Mouse (Mus musculus): Measurements from ENCODE around the gene Sun1. TPM values are rescaled to one million over a fixed set of nuclear protein-coding genes. Genes with fewer than 3 reads are reported as not detected.

The Sun1 gene
- polyA plus RNA-seq, 2 experiments from 2014 or later = 36.2 to 64.2 TPM

- no peak for ATAC-seq
These were observed 7.7 kb downstream of the Sun1 start for GRCm38 (mm10) chr5:139208183-139208582.

GRCm38 (mm10) chr5:139208871-139209684, 8.6 kb downstream of the Sun1 start:
- no peak for ATAC-seq

- ATAC-seq = no peak
These were observed 9.2 kb downstream of the Sun1 start for GRCm38 (mm10) chr5:139209685-139210026.

GRCm38 (mm10) chr5:139211737-139212385, 11.4 kb downstream of the Sun1 start:
- ATAC-seq = no peak

- no peak for ATAC-seq
These were observed 13.9 kb downstream of the Sun1 start for GRCm38 (mm10) chr5:139214298-139214697.

- no peak for ATAC-seq
These were observed 14.7 kb downstream of the Sun1 start for GRCm38 (mm10) chr5:139215184-139215583.

GRCm38 (mm10) chr5:139216121-139216520, 15.7 kb downstream of the Sun1 start:
- no peak for ATAC-seq

GRCm38 (mm10) chr5:139216774-139217173, 16.3 kb downstream of the Sun1 start:
- no peak for ATAC-seq

- ATAC-seq = no peak
These were observed 19.6 kb downstream of the Sun1 start for GRCm38 (mm10) chr5:139220006-139220515.

GRCm38 (mm10) chr5:139220610-139221009, 20.2 kb downstream of the Sun1 start:
- ATAC-seq = no peak

GRCm38 (mm10) chr5:139223331-139223730, 22.9 kb downstream of the Sun1 start:
- no peak for ATAC-seq

- ATAC-seq = no peak
These were observed 26.8 kb downstream of the Sun1 start for GRCm38 (mm10) chr5:139227236-139227635.

- no peak for ATAC-seq
These were observed 27.2 kb downstream of the Sun1 start for GRCm38 (mm10) chr5:139227645-139228044.

- no peak for ATAC-seq
These were observed 27.9 kb downstream of the Sun1 start for GRCm38 (mm10) chr5:139228318-139228717.

- no peak for ATAC-seq
These were observed 29.3 kb downstream of the Sun1 start for GRCm38 (mm10) chr5:139229716-139230115.

- no peak for ATAC-seq
These were observed 31.6 kb downstream of the Sun1 start for GRCm38 (mm10) chr5:139232083-139232482.

GRCm38 (mm10) chr5:139234423-139234822, 34.0 kb downstream of the Sun1 start:
- no peak for ATAC-seq

- no peak for ATAC-seq
These were observed 37.0 kb downstream of the Sun1 start for GRCm38 (mm10) chr5:139237436-139237835.

- no peak for ATAC-seq
These were observed 40.8 kb downstream of the Sun1 start for GRCm38 (mm10) chr5:139241022-139241761.

- no peak for ATAC-seq
These were observed 42.9 kb downstream of the Sun1 start for GRCm38 (mm10) chr5:139243384-139243783.

GRCm38 (mm10) chr5:139247767-139248166, 47.3 kb downstream of the Sun1 start:
- no peak for ATAC-seq

- ATAC-seq = no peak
These were observed 48.4 kb downstream of the Sun1 start for GRCm38 (mm10) chr5:139248846-139249245.

GRCm38 (mm10) chr5:139251279-139251678, 50.8 kb downstream of the Sun1 start:
- no peak for ATAC-seq
